Mouse (Mus musculus) thymus, adult 2 months (tissue): ENCODE results near the gene Pde10a.

Experiments
- CTCF ChIP-seq: fragments of 200-500 bp; IDR thresholded peaks from 2 replicates; pipeline ENCODE4 v1.5.1; 2012; ENCODE audit warnings: mild to moderate bottlenecking, control low read depth, low read length, moderate library complexity, borderline replicate concordance; ENCODE audit not compliant: control insufficient read depth, poor library complexity, insufficient read depth; ENCODE audit errors: extremely low read depth
- POLR2A ChIP-seq: fragments of 200-500 bp; IDR thresholded peaks from 2 replicates; pipeline ENCODE4 v1.6.1; 2012; ENCODE audit warnings: mild to moderate bottlenecking, low read length, control low read depth, moderate library complexity; ENCODE audit not compliant: control insufficient read depth, poor library complexity, insufficient read depth; ENCODE audit errors: extremely low read depth

GRCm38 (mm10) chr17:8961097-8961496 lies 435.9 kb downstream of the Pde10a start:
- TF ChIP-seq POLR2A: no peak
- TF ChIP-seq CTCF: no peak
